Mouse (Mus musculus): ENCODE measurements at regions not wholly inside any gene's neighbourhood (a gene's known extent, or its start where the extent isn't known, plus 50 kb on each side); places are given as distances from the start of the nearest gene placed in this dataset.

DNA sequence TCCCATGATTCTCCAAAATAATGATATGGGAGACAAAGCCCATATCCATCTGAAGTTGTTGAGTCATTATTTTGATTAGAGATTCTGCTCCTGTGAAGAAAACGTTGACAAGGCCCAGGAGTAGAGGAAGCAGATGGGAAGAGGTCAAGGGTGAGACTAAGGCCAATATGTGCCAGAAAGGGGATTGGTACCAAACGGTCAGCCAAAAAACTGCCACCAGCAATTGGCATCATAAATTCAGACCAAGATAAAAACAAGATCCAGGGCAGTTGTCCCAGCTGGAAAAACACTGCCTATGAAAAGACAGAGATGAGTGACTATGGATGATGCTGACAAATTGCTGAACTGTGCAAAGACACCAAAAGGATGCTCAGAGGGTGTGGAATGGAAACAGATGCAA lies 411.0 kb upstream of the Tusc1 start:
- Histone ChIP-seq H3K36me3 (ENCODE audit: poor library complexity, severe bottlenecking) (no peaks in the 10 kb centered on the region), H3K9ac (no peak overlapping the region), H3K27ac (no peak overlapping the region), H3K4me3 (no peak overlapping the region), H3K27me3 (no peaks in the 10 kb centered on the region), H3K4me2 (no peak overlapping the region), H3K9me3 (replicated peaks) (no peaks in the 10 kb centered on the region), H3K4me1 (no peaks in the 10 kb centered on the region)
- WGBS: 76% methylated on average over 2 of the region's 2 CpGs
- ATAC-seq: no peak

- Histone ChIP-seq H3K4me3 (no peak overlapping the region), H3K9ac (no peak overlapping the region), H3K36me3 (ENCODE audit: poor library complexity, severe bottlenecking) (no peaks in the 10 kb centered on the region), H3K9me3 (replicated peaks) (no peaks in the 10 kb centered on the region), H3K4me2 (no peak overlapping the region), H3K27me3 (no peaks in the 10 kb centered on the region), H3K4me1 (no peaks in the 10 kb centered on the region), H3K27ac (no peak overlapping the region)
- no peak for ATAC-seq
- WGBS: 69% methylated on average over 3 of the region's 3 CpGs
These were observed 378.4 kb upstream of the Tusc1 start for GRCm38 (mm10) chr4:93713711-93714110.

GRCm38 (mm10) chr4:93676403-93677039 lies 341.2 kb upstream of the Tusc1 start:
- 75% methylated on average over 8 of the region's 8 CpGs for WGBS
- ATAC-seq: peak; percentile 76; the same call in 1 of the 2 replicates

GRCm38 (mm10) chr4:93675739-93676402 lies 340.6 kb upstream of the Tusc1 start:
- Histone ChIP-seq H3K9me3 (replicated peaks) (no peaks in the 10 kb centered on the region), H3K36me3 (ENCODE audit: poor library complexity, severe bottlenecking) (no peaks in the 10 kb centered on the region), H3K27me3 (no peaks in the 10 kb centered on the region), H3K4me2 (no peak overlapping the region), H3K9ac (no peak overlapping the region), H3K27ac (no peak overlapping the region), H3K4me1 (no peaks in the 10 kb centered on the region), H3K4me3 (no peak overlapping the region)
- ATAC-seq: peak; percentile 45; the same call in 1 of the 2 replicates
- WGBS: 74% methylated on average over 6 of the region's 6 CpGs

More at GRCm38 (mm10) chr4:93676403-93677039, 341.2 kb upstream of the Tusc1 start:
- Histone ChIP-seq H3K4me2 (no peak overlapping the region), H3K27me3 (no peaks in the 10 kb centered on the region), H3K27ac (no peak overlapping the region), H3K36me3 (ENCODE audit: poor library complexity, severe bottlenecking) (no peaks in the 10 kb centered on the region), H3K4me3 (no peak overlapping the region), H3K4me1 (no peaks in the 10 kb centered on the region), H3K9me3 (replicated peaks) (no peaks in the 10 kb centered on the region), H3K9ac (no peak overlapping the region)

- Histone ChIP-seq H3K27me3 (no peaks in the 10 kb centered on the region), H3K27ac (no peak overlapping the region), H3K9me3 (replicated peaks) (no peaks in the 10 kb centered on the region), H3K4me2 (no peak overlapping the region), H3K36me3 (ENCODE audit: poor library complexity, severe bottlenecking) (no peaks in the 10 kb centered on the region), H3K9ac (no peak overlapping the region), H3K4me3 (no peak overlapping the region), H3K4me1 (no peaks in the 10 kb centered on the region)
- no peak for ATAC-seq
These were observed 333.7 kb upstream of the Tusc1 start for GRCm38 (mm10) chr4:93669050-93669449.

GRCm38 (mm10) chr4:93664293-93664692 lies 329.0 kb upstream of the Tusc1 start:
- Histone ChIP-seq H3K4me3 (no peak overlapping the region), H3K27me3 (no peaks in the 10 kb centered on the region), H3K4me1 (no peaks in the 10 kb centered on the region), H3K9me3 (replicated peaks) (no peaks in the 10 kb centered on the region), H3K9ac (no peak overlapping the region), H3K36me3 (ENCODE audit: poor library complexity, severe bottlenecking) (no peaks in the 10 kb centered on the region), H3K27ac (no peak overlapping the region), H3K4me2 (no peak overlapping the region)
- ATAC-seq: no peak
- 75% methylated on average over 1 of the region's 1 CpGs for WGBS

DNA sequence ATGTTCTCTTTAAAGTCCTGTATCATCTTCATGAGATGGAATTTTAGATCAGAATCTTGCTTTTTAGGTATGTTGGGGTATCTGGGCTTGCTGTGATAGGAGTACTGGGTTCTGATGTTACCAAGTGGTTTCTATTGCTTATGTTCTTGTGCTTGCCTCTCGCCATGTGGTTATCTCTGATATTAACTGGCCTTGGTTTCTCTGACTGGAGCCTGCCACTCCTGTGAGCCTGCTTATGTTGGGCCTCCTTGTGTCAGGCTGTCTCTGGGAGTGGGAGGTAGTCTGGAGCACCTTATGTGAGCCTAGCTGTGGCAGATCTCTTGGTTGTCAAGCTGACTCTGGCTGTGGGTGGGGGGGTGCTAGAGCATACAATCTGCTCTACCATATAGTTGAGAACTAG lies 302.9 kb upstream of the Tusc1 start:
- Histone ChIP-seq H3K4me2 (no peak overlapping the region), H3K9ac (no peak overlapping the region), H3K4me3 (no peak overlapping the region), H3K27me3 (no peaks in the 10 kb centered on the region), H3K9me3 (replicated peaks) (no peaks in the 10 kb centered on the region), H3K27ac (no peak overlapping the region), H3K36me3 (ENCODE audit: poor library complexity, severe bottlenecking) (no peaks in the 10 kb centered on the region), H3K4me1 (no peaks in the 10 kb centered on the region)
- WGBS: 83% methylated on average over 1 of the region's 1 CpGs
- no peak for ATAC-seq

- no peak overlapping the region for H3K4me3 ChIP-seq
These were observed 263.2 kb upstream of the Tusc1 start for GRCm38 (mm10) chr4:93598474-93598873.

DNA sequence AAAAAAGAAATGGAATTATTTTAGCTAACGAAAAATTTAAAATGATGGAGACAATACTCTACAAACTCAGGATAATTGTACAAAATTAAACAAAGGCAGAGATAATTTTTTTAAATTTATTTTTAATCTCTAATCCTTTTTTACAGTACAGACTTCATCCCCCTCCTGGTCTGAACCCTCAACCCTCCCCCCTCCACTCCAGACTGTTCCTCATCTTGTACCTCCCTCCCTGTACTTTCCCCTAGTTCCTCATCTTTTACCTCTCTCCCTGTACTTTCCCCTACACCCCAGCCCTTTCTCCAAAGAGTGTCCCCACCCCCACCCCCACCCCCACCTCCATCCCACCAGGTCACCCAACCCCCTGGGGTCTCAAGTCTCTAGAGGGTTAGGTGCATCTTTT lies 249.0 kb upstream of the Tusc1 start:
- Histone ChIP-seq H3K9me3 (replicated peaks) (no peaks in the 10 kb centered on the region; the same call in 1 of the 2 replicates), H3K4me2 (no peak overlapping the region), H3K27me3 (no peaks in the 10 kb centered on the region), H3K4me3 (no peak overlapping the region), H3K4me1 (no peaks in the 10 kb centered on the region), H3K27ac (no peak overlapping the region), H3K9ac (no peak overlapping the region), H3K36me3 (ENCODE audit: poor library complexity, severe bottlenecking) (no peaks in the 10 kb centered on the region)
- 87% methylated on average over 1 of the region's 1 CpGs for WGBS
- no peak for ATAC-seq

More at GRCm38 (mm10) chr4:93598474-93598873, 263.2 kb upstream of the Tusc1 start:
- Histone ChIP-seq H3K9me3 (replicated peaks) (no peaks in the 10 kb centered on the region), H3K4me1 (no peaks in the 10 kb centered on the region), H3K4me2 (no peak overlapping the region), H3K27ac (no peak overlapping the region), H3K9ac (no peak overlapping the region), H3K36me3 (ENCODE audit: poor library complexity, severe bottlenecking) (no peaks in the 10 kb centered on the region), H3K27me3 (no peaks in the 10 kb centered on the region)
- ATAC-seq: no peak
- 91% methylated on average over 1 of the region's 1 CpGs for WGBS

DNA sequence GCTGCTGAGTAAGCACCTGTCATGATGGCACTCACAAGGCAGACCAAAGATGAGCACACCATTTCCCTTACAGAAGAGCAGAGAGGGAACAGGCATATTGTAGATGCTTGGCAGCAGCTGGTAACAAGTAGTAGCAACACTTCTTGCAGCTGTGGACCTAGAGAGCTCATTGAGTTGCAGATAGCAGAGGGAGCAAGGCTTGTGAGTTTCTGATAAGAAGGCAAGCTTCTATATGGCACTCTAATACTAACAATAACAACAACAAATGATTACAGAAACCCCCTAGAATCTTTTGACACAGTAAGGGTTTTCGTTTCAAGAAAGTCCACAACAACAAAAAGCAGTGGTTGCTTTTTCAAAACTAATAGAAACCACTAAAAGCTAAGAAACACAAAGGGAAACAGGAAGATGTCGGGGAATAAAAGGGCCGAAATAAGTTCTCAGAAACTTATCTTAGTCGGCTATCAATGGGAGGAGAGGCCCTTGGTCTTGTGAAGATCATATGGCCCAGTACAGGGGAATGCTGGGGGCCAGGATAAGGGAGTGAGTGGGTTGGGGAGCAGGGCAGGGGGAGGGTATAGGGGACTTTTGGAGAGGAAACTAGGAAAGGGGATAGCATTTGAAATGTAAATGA lies 248.5 kb upstream of the Tusc1 start:
- Histone ChIP-seq H3K27ac (no peak overlapping the region), H3K4me2 (no peak overlapping the region), H3K36me3 (ENCODE audit: poor library complexity, severe bottlenecking) (no peaks in the 10 kb centered on the region), H3K27me3 (no peaks in the 10 kb centered on the region), H3K4me1 (no peaks in the 10 kb centered on the region), H3K9me3 (replicated peaks) (no peaks in the 10 kb centered on the region; the same call in 1 of the 2 replicates), H3K4me3 (no peak overlapping the region), H3K9ac (no peak overlapping the region)
- ATAC-seq: no peak
- WGBS: 75% methylated on average over 4 of the region's 4 CpGs

GRCm38 (mm10) chr4:93579343-93579742 lies 244.0 kb upstream of the Tusc1 start:
- no peaks in the 10 kb centered on the region for H3K36me3 ChIP-seq (ENCODE audit: poor library complexity, severe bottlenecking)
- H3K9me3 ChIP-seq (replicated peaks): no peaks in the 10 kb centered on the region
- H3K4me3 ChIP-seq: no peak overlapping the region
- H3K9ac ChIP-seq: no peak overlapping the region
- no peak for ATAC-seq
- no peaks in the 10 kb centered on the region for H3K27me3 ChIP-seq
- no peak overlapping the region for H3K27ac ChIP-seq
- WGBS: 87% methylated on average over 5 of the region's 5 CpGs
- no peak overlapping the region for H3K4me2 ChIP-seq
- H3K4me1 ChIP-seq: no peaks in the 10 kb centered on the region

DNA sequence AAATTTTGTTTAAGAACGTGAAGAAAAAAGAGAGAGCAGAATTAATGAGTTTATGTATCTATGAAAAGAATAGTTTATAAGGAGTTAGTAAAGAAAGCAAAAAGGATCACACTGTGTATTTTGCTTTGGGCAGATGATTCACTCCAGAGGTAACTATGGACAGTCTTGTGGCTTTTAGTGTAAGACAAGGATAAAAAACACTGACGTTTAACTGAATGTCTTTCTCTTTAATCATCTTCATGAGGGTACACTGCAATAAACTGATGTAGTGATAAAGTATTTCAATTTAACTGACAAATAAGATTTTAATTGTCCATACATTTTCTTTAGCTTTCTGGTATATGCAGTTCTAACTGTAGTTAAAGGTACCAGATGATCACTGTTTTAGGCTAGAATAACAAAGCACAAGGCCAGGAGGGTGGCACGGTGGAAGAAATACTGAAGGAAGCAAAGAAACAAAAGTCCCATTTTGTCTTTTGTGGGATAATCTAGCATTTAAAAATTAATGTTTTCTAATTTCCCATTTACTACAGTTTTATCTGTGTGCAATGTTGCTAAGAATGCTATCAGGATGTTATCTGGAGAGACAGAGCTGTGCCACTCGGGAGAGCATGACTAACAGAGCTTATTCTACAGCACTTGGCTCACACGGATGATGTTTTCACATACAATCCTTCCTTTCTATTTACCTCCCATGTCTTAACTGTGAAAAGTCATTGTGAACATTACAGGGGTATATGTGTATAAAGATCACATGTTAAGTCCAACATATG lies 232.4 kb upstream of the Tusc1 start:
- peak; percentile 16; the same call in 1 of the 2 replicates for ATAC-seq
- Histone ChIP-seq H3K4me1 (no peaks in the 10 kb centered on the region), H3K27me3 (no peaks in the 10 kb centered on the region), H3K9me3 (replicated peaks) (no peaks in the 10 kb centered on the region), H3K4me2 (no peak overlapping the region), H3K27ac (no peak overlapping the region), H3K4me3 (no peak overlapping the region), H3K36me3 (ENCODE audit: poor library complexity, severe bottlenecking) (no peaks in the 10 kb centered on the region), H3K9ac (no peak overlapping the region)
- WGBS: 81% methylated on average over 5 of the region's 5 CpGs

Measured in forebrain, embryonic 13.5 days (tissue).